Mouse (Mus musculus) G1E-ER4 (cell line): Measurements from ENCODE around the gene Gphn. TPM values are rescaled to one million over a fixed set of nuclear protein-coding genes. Genes with fewer than 3 reads are reported as not detected.

ENCODE experiments used
- GATA1 ChIP-seq: IDR thresholded peaks from one replicate; pipeline ENCODE4 v1.8.0; 2012; ENCODE audit warnings: low read length, inconsistent platforms
- polyA plus RNA-seq: library from polyadenylated mRNA; stranded (reverse); fragments of >175 nt; gene quantifications from 2 replicates; pipeline ENCODE4 v1.2.3, GENCODE M21; 2012

Gene Gphn
- polyA plus RNA-seq, 1 experiment: 24.0 TPM

- TF ChIP-seq GATA1: no peak
Observed at GRCm38 (mm10) chr12:78290384-78290783, 64.2 kb downstream of the Gphn start.

DNA sequence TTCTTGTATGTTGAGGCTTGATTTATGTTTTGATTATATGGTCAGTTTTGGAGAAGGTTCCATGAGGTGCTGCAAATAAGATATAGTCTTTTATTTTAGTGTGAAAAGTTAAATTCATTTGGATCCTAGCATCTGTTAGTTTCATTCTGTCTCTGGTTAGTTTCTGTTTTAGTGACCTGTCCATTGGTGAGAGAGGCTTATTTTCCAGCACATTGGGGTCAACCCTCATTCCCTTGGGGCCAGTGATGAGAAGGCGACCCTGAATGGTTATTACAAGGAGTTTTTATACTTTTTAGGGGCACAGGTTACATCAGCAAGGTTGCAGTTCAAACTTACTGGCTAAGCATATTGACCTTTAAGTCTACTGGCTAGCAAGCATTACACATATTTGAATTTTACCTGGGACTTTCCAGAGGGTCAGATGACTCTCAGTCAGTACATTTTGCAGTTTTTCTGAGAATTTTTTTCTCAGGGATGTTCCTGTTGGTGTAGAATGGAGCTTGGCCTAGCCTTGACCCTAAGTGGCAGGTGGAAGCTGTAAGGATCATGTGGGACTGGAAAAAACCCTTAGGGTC lies 72.7 kb downstream of the Gphn start:
- TF ChIP-seq GATA1: no peak

DNA sequence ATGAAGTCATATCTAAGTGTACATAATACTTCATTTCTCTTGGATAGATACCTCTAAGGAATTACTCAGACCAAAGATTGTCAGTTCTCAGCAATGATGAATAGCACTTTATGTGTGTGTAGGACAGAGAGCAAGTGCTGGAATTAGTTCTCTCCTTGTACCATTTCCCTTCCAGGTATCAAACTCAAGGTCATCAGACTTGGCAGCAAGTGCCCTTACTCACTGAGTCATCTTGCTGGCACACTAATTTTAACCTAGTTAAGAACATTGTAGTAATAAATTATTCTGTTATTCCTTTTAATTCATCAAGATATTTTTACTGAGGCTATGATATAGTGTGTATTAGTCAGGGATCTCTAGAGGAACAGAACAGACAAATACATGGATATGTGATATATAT lies 88.9 kb downstream of the Gphn start:
- no peak for TF ChIP-seq GATA1

- no peak for TF ChIP-seq GATA1
Observed at GRCm38 (mm10) chr12:78327946-78328345, 101.8 kb downstream of the Gphn start.

- no peak for TF ChIP-seq GATA1
Observed at GRCm38 (mm10) chr12:78332107-78332506, 105.9 kb downstream of the Gphn start.

DNA sequence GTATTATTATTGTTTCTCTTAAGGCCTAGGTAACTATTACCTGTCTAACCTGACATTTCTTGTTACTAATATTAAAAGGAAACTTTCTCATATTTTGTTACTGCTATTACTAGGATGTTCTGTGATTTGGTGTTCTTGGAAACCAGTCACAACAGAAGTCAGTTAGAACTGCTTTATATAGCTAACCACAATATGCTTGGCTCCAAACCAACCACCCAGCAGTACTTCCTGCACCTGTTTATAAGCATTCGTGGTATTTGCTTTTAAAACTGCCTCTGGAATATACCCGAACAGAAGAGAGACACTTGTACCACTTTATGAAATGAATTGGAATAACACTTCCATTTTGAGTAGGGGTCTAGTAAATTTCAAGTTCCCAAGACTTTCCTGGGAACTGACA lies 130.3 kb downstream of the Gphn start:
- no peak for TF ChIP-seq GATA1

GRCm38 (mm10) chr12:78389267-78389666 lies 163.1 kb downstream of the Gphn start:
- TF ChIP-seq GATA1: no peak

GRCm38 (mm10) chr12:78395297-78395696 lies 169.1 kb downstream of the Gphn start:
- TF ChIP-seq GATA1: no peak

- TF ChIP-seq GATA1: no peak
Observed at GRCm38 (mm10) chr12:78522176-78522575, 296.0 kb downstream of the Gphn start.

- no peak for TF ChIP-seq GATA1
Observed at GRCm38 (mm10) chr12:78522804-78523394, 296.7 kb downstream of the Gphn start.

GRCm38 (mm10) chr12:78550913-78551312 lies 324.7 kb downstream of the Gphn start:
- no peak for TF ChIP-seq GATA1

DNA sequence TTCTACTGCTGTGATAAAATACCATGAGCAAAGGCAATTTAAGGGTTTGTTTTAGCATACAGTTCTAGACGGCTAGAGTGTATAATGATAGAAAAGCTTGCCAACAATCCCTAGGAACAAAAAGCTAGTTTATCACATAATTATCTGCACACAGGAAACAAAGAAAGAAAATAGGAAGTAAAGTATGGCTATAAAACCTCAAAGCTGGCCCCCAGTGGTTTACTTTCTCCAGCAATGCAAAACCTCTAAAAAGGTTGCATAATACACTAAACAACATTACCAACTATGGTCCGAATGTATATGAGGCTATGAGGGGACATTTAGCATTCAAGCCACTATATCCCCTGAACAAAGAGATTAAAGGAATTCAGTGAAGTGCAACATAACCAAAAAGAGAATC lies 405.6 kb downstream of the Gphn start:
- no peak for TF ChIP-seq GATA1

- no peak for TF ChIP-seq GATA1
Observed at GRCm38 (mm10) chr12:78639466-78639865, 413.3 kb downstream of the Gphn start.

- TF ChIP-seq GATA1: no peak
Observed at GRCm38 (mm10) chr12:78640086-78640485, 413.9 kb downstream of the Gphn start.

- TF ChIP-seq GATA1: no peak
Observed at GRCm38 (mm10) chr12:78641220-78641619, 415.0 kb downstream of the Gphn start.

- no peak for TF ChIP-seq GATA1
Observed at GRCm38 (mm10) chr12:78643691-78644090, 417.5 kb downstream of the Gphn start.

GRCm38 (mm10) chr12:78645282-78645681 lies 419.1 kb downstream of the Gphn start:
- TF ChIP-seq GATA1: no peak

DNA sequence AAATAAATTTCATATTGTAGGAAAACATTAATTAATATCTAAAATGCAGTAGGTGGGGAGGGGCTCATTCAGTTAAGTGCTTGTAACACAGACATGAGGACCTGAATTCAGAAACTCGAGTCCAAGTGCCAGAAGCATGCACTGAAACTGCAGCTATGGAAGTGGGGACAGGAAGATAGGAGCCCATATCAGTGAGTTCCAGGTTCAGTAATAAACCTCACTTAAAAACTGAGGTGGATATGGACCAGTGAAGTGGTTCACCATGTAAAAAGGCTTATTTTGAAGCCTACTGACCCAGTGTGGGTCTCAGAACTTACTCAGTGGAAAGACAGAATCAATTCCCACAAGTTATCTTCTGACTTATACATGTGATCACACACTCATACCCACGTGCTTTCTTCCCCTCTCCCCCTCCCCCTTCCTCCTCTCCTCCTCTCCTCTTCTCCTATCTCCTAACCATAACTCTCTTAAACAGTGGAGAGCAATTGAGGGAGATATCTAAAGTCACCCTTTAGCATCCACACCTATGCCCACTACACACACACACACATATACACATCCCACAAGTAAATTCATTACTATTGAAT lies 433.6 kb downstream of the Gphn start:
- TF ChIP-seq GATA1: no peak
